Mouse (Mus musculus) urinary bladder, postnatal 10 days (tissue): Measurements from ENCODE around the gene Kars.

Source experiments
- DNase-seq: peaks from one replicate; pipeline ENCODE4 v3.0.0; 2022; ENCODE audit warnings: low spot score

Gene Kars

DNA sequence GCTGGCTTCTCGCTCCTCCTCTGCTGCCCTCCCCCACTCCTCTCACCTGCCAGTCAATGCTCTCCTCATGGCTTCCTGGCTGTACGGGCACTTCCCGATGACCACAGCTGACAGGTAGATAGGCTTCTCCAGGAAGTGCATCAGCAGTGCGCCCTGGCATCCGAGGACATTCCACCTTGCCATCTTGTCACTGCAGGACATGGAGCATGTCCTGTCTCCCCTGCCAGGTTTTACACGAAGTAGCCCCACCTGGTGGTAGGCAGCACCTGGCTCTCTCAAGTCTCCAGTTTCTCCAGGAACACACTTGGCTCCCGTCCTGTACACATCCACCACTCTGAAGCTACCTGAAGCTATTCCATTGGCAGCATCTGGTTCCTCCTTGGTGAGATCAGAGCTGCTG, 29.0 kb downstream of the Kars start:
- no peak for DNase-seq

DNA sequence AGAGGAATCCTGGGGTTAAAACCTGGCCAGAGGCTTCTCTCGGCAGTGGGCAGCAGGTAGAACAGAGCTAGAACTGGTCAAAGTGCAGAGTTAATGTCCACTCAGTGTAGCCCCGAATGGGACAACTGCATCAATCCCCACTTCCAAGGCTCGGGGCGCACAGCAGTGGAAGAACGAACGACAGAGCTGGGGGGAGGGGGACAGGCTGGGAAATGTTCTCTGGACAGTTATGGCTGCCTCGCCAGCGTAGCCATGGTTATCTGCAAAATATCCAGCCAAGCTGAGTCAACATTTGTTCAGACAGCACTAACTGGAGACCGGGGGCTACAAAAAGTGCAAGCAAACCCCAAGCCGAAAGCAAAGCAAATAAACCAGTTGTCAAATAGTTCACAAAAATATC, 33.0 kb downstream of the Kars start:
- DNase-seq = no peak

DNA sequence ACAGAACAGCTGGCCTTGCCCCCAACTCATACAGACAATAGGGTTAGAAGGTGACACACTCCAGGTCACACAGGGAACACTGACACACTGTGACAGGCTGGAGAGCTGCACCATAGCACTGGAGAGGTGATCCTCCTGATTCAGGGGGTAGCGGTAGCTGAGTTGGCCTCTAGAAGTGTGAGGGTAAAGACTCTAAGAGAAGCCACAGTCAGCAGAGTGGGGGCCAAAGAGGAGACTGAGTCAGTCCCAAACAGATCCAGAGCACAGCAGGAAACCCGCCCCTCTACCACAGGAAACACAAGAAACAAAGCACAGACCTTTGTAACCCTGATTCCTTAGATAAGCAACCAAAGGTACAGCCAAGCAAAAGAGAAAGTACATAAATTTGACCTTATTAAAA, 34.8 kb downstream of the Kars start:
- no peak for DNase-seq

DNA sequence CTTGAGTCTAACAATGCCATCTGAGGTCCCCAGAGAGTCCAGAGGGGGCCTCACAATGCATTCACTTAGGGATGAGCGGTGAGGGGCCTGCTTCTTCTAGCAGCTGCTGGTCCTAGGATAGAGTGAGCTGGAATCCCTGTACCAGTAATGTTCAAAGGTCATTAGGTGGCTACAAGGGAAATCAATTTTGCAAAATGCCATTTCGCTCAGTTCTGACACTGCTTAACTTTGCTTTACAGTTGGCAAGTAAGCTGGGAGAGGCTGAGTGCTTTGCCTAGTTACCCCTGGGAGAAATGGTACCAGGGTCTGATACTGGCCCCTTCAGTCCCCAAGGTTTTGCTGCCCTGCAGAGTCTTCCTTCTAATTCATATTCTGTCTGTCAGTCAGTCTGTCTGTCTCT, 35.4 kb downstream of the Kars start:
- no peak for DNase-seq

DNA sequence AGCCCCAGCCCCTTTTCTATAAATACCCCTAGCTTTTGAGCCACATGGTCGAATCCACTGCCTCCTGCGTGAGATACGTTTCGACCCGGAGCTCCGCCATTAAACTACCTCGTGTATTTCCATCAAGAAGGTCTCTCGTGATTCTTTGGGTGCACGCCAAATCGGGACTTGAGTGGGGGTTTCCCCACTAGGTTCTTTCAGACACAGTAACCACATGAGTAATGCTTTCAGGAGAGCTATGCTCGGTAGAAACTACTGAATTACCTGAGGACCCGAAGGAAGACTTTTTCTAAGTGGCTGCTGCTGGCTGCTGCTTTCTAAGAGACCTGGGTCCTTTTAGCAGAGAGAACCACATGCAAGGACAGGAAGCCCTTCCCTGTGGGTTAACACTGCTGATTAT, 37.0 kb downstream of the Kars start:
- DNase-seq = no peak

DNA sequence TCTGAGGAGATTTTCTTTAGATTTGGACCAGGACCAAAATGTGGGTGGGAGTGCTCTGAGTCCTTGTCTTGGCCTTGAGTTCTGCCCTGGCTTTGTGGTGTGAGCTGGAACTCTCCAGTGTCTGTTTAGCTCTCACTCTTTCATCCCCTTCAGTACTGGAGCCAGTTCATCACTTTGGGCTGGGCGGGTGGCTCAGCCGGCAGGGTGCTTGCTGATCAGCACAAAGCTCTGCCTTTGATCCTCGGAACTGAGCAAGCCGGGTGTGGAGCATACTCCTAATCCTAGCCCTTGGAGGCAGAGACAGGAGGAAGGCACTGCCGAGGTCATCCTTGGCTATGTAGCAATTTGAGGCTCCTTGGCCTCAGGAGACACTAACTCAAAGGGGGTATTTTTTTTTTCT, 42.1 kb downstream of the Kars start:
- no peak for DNase-seq

DNA sequence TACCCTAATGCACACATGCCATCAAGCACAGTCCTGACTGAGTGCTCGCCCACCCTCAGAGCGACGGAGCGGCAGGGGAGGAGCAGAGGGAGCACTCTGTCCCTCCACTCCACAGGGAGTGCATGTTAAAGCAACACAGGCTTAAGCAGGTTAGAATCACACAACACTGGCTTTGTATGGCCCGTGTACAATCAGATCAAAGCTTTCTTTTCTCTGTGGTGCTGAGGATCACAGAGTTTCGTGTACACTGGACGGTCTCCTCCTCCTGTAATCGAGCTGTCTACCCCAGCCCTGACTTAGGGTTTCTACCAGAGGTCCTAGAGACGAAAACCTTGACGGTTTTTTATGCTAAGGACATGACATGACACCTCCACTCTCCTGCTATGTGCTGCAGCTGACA, 42.6 kb downstream of the Kars start:
- DNase-seq = no peak

DNA sequence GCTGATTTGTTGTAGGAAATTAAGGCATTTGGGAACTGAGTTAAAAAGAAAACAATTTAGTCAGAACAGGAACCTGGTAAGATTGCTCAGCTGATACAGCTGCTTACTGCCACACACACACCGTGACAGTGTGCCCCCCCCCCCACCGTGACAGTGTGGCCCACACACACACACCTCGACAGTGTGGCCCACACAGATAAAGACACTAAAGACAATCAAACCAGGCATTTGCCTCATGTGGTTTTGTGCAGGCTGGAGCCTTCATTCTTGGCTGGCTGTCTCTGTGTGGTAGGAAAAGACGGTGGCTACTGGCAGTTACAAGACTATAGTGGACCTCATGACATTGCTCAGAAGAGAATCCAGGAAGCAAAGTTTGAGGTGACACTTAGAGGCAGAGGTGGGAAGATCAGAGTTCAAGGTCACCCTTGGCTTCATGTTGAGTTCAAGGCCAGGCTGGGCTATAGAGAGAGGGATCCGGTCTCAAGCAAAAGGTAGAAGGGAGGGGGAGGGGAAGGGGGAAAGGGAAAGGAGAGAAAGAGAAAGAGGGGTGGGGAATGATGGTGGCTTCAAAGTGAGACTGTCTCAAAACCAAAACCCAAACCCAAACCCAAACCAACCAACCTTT, 43.8 kb downstream of the Kars start:
- DNase-seq = no peak

DNA sequence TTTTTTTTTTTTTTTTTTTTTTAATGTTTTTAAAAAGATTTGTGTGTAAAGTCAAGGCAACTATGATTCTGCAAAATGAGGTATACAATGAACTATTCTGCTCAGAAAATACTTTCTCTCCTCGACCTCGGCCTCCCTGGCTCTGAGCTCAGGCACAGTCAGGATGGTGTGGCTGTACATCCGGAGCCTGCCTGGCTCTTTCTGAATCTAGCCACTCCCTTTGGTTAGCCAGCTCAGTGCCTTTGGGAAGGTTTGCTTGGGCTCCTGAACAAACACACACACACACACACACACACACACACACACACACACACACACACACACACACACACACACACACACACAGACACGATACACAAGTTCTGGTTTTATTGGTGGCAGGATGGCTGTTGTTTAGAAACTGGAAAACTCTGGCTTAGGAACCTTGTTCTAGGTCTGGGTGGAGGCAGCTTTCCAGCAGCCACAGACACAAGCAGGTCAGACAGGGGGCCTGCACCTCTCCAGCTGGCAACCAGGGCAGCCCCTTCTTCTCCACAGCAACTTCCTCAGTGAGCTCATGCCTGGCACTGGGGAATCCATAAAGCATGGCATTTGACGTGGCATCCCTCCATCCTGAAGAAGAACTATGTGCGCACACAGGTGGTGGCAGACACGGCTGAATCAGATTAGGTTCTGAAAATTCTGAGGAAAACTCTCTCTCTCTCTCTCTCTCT, 46.1 kb downstream of the Kars start:
- DNase-seq = no peak

DNA sequence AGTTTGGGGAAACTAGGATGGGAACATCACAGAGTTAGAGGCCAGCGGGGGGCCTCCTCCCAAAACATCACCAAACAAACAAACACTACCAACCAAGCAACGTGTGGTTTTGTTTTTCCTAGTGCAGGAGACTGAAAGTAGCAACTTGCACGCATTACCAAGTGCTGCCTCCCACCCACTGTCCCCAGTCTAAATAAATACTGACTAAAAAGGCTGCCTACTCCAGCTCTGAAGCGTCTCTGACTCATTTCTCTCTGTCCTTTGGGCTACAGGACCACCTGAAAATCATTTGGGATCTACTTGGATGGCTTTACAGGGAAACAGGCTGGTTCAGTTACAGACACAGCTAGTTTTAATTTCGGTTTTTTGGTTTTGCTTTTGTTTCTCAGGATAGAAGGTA, 46.8 kb downstream of the Kars start:
- DNase-seq = no peak

DNA sequence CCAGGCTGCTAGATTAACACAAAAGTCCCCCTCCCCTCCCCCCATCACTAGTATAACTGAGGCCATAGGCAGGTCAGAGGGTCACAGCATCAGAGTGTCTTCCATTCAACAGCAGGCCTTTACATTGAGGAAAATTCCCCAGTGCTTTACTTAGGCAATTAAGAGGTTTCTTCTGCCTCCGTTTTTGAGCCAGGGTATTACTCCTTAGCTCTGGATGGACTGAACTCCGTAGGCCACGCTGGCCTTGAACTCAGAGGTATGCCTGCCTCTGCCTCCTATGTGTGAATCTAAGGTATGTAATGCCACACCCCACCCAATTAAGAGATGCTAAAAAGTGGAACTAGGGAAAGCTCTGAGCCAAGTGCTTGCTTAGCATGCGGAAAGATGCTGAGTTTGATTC, 47.6 kb downstream of the Kars start:
- DNase-seq = no peak

DNA sequence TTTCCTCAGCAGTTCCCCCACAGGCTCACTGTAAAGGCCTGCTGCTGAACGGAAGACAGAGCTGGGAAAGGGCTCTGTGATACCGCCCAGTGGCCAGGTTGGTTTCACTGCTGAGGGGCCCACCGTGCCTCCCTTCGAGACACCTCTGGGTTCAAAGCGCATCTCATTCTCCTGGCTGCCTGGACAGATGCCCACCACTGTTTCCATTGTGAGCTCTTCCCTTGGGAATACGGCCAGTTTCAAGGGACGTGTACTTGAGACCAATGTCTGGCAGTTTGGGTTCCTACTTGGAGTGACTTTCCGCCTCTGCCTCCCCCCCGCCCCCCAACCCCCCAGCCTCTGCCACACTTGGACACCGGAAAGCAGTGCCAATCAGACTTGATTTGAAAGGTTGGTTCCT, 48.0 kb downstream of the Kars start:
- no peak for DNase-seq

DNA sequence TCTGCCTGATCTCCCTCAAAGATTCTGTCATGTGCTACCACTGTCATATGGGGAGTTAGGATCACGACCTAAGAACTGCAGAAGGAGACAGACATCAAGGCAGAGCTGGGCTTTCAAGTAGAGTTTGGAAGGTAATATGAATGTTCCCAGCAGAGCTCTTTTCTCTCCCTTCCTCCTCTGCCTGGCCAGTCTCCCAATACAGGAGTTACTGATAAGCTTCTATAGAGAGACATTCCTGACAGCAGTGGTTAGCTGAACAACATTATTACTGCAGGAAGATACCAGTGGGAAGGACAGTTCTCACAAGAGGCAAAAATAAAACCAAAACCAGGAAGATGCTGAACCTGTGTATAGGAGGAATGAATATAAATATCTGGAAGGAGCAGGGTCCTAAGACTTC, 48.5 kb downstream of the Kars start:
- no peak for DNase-seq

DNA sequence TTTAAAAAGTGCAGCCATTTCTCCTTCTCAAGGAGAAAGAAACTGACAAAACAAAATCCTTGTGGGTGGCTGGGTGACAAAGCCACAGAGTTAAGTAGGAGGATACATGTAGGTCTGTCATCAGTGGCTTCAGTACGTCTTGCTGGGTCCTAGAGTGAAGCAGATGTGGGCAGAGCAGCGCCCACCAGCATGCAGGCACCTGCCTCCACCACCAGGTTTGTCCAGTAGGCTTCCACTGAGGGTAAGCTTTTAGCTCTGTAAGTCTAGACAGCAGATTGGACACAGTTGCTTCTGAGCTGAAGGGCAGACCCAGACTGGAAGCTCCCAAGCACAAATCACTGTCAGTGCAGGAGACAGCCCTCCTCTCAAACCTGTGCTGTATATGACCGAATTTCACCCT, 49.8 kb downstream of the Kars start:
- no peak for DNase-seq

DNA sequence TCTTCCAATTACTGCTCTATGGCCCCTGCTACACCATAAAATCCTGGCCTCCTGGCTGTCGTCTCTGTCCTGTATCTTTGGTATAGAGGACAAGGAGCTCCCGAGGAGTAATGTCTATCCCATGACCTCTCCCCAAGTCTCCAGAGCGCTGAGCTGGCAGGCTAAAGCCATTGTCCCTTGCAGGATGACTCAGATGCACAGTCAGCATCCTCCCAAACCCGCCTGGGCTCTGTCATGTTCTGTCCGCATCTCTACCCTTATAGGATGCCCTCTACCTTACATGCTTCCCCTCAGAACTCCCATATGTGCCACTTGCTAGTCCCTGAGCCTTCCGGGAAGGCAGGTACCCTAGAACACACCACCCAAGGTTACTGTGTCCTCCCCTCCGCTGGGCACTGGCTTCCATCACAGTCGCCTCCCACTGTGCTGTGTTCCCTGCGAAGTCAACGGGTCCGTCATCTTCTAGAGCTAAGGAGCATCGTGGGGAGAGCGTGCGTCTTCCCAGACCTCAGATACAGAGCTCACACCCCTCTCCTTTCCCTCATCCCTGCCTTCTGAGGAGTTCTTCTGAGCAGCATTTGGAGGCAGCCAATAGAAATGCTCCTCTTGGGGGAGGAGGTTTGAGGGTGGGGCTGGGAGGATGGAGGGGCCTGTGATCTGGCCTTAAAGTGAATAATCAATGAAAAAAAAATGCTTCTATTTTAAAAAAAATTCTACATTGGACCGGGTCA, 50.4 kb downstream of the Kars start:
- no peak for DNase-seq

DNA sequence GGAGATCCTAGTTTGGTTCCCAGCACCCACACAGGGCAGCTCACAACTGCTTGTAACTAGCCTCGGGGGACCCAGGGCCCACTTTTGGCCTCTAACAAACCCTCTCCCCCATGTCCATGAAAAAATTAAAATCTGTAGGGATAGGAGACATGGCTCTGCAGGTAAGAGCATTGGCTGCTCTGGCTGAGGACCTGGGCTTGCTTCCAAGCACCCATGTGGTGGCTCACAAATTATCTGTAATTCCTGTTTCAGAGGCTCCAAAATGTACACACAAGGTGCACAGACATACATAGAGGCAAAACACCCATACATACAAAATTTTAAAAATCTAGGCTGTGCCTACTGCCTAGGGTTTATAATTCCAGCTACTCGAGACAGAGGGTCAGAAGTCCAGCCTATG, 53.9 kb downstream of the Kars start:
- no peak for DNase-seq

DNA sequence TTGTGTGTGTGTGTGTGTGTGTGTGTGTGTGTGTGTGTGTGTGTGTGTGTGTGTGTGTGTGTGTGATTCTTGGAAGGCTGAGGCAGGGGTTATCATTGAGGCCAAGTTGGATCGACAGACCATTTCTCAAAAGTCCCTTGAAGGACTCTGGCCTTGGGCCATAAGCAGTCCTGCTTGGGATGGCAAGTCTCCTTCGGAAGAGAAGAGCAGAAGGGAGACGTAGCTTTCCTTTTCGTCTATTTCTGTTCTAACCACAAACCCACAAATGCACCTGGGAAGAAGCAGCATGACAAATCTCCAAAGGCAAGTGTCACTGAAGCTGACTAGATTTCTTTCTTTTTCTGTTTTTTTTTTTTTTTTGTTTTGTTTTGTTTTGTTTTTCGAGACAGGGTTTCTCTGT, 55.2 kb downstream of the Kars start:
- DNase-seq = no peak

DNA sequence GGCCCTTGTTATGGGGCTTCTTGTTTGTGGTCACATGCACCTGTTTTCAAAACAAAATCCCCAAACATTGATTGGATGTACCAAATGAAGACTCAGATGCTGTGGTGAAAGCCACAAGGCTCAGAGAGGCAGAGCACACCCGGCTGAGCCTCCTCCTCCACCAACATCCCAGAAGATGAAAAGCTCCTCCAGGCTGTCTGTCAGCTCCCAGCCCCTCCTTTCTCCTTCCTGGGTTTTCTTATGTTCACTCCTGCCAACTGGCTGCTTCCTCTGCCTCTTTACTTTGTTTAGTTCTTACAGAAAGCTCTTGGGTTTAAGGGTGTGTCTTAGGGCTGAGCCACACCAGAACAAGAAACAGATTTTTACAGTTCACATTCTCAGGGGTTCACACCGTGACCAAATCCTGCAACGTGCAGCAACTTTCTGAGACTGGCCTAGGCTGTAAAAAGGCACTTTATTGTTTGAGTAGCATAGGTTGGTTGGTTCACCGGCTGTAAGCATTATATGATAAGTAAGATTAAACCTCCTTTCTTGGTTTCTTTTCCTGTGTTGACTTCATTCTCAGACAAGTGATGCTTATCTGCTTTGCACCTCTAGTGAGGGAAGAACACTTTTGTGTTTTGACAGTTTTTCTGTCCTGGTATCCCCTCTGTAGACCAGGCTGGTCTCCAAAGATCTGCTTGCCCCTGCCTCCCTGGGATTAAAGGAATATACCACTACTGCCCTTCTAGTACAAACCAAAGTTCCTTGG, 56.1 kb downstream of the Kars start:
- DNase-seq = no peak

DNA sequence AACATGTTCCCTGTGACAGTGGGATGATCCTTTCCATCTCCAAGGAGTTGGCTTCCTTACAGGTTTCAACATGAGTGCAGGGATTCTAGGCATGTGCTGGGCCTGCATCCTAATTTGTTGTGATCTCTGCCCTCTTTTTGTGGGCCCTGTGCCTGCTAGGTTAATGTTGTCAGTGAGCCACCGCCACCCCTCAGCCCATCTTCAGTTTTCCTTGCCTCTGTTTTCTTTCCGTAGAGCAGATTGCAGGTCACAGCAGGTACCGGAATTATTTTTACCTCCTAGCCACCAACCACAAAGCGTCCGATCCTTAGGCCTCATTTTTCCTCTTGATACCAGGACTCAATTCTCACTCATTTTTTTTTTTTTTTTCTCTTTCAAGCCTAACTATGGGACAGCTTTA, 59.2 kb downstream of the Kars start:
- no peak for DNase-seq

DNA sequence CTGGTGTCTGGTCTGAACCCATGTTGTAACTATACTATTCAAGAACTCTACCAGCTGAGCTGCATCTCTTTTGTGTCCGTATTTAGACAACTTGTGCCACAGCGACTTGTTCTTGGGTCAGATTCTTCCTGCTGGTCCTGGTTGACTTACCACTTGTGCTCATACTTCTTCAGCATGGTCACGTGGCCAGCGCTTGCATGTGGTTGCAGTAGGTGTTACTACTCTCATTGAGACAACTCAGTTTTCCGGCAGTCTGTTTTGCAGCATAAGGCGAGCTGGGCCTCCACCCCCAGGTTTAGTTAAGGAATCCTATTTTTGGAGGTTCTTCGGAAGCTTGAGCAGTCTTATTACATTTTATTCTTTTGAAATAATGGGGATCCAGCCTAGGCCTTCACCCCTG, 59.8 kb downstream of the Kars start:
- DNase-seq = no peak

DNA sequence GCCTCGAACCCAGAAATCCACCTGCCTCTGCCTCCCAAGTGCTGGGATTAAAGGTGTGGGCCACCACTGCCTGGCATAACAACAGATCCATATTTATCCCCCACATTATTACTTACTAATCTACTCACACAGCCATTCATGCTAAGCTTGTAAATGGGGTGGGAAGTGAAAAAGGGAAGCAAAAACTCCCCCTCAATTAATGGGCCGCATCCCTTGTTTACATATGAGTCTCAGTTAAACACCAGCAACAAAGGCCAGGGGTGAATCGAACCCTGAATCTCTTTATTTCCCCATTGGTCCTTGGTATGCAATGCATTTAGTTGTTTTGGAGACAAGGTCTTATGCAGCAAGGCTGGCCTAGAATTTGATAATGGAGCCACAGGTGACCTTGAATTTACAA, 60.3 kb downstream of the Kars start:
- DNase-seq = no peak

DNA sequence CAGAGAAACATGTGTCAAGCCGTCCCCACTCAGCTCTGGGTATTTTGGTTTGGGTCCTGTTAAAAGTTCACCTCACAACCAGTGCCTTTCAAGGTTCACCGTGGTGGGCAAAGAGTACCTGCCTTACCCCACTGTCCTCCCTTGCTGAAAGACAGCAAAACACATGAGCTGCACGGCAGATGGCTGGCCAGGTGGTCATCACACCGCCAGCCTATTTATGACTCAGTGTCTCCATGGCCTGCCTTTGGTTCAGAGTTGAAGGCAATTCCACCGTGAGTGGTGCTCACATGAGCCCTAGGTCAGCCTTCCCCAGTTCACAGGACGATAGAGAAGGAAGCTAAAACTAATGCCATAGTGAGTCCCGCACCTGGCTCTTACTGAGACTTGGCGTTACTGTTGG, 63.2 kb downstream of the Kars start:
- no peak for DNase-seq

DNA sequence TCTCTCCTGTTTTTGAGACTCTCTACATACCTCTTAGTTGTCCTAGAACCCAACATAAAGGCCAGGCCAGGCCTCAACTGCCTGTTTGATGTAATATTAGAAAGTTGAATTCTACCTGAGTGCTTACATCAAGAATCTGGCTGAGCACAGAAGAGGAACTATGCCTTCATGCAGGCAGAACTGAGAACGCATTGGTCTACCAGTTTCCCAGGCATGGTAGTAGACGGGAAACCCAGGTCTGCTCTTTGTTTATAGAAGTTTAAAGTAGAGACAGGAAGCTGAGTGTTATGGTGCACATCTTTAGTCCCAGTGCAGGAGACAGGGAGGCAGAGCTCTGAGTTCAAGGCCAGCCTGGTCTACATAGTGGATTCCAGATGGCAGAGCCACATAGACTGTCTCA, 64.0 kb downstream of the Kars start:
- DNase-seq = no peak
